ENCODE assay signal across 14 mouse cellular contexts in genomic region chr8:120664566-120664965, GRCm38 (mm10). TPM values are rescaled to one million over a fixed set of nuclear protein-coding genes. Genes with fewer than 3 reads are reported as not detected.
DNase-seq lines count a peak whose midpoint lies in the region; ATAC-seq and TF ChIP-seq lines count a peak whose summit lies in the region.
"Had no signal": no experiment of that assay in that cellular context is flagged by ENCODE, and none has a peak within 500 bp of the region (broad histone marks: within the 10 kb centered on the region; RNA-seq: fewer than 3 reads in every experiment).

No protein-coding gene starts in this region.

- no peaks in the 10 kb centered on the region for H3K36me3 ChIP-seq in heart, embryonic 11.5 days (ENCODE audit: control insufficient read depth, insufficient read depth, low read length)
- peaks cover 4% of the 10 kb centered on the region; the same call in 1 of the 2 replicates for H3K36me3 ChIP-seq in midbrain, postnatal 0 days (ENCODE audit: insufficient read depth, low read length)
- H3K36me3 ChIP-seq in midbrain, embryonic 14.5 days (ENCODE audit: control insufficient read depth, insufficient read depth, low read length): 0 out of 2 replicates have a peak, but pooled peaks cover under 1% of the 10 kb centered on the region
- no peaks in the 10 kb centered on the region for H3K36me3 ChIP-seq in stomach, postnatal 0 days (ENCODE audit: control insufficient read depth, insufficient read depth, low read length)
- H3K36me3 ChIP-seq: heart, embryonic 15.5 days had no signal

- no peak overlapping the region for H3K4me3 ChIP-seq in heart, embryonic 11.5 days (ENCODE audit: low read depth, low read length)
- no peak overlapping the region for H3K4me3 ChIP-seq in left cerebral cortex, adult 2 months
- no peak overlapping the region for H3K4me3 ChIP-seq in midbrain, postnatal 0 days (ENCODE audit: low read depth, low read length)
- H3K4me3 ChIP-seq in midbrain, embryonic 14.5 days (replicated peaks; ENCODE audit: low read depth, low read length): no peak overlapping the region
- no peak overlapping the region for H3K4me3 ChIP-seq in stomach, postnatal 0 days (ENCODE audit: low read depth, low read length)
- H3K4me3 ChIP-seq: heart, embryonic 15.5 days; neural tube, embryonic 15.5 days had no signal

- no peak overlapping the region for H3K27ac ChIP-seq in heart, embryonic 11.5 days (ENCODE audit: low read depth, low read length)
- H3K27ac ChIP-seq in left cerebral cortex, adult 2 months: peak overlapping the region; percentile 42; the same call in 1 of the 2 replicates
- H3K27ac ChIP-seq in midbrain, postnatal 0 days (ENCODE audit: low read depth, low read length): no peak overlapping the region
- no peak overlapping the region for H3K27ac ChIP-seq in midbrain, embryonic 14.5 days (replicated peaks; ENCODE audit: low read depth, low read length)
- H3K27ac ChIP-seq in stomach, postnatal 0 days (replicated peaks): peak overlapping the region; percentile 56
- H3K27ac ChIP-seq: heart, embryonic 15.5 days had no signal

- peak overlapping the region; percentile 36; the same call in 1 of the 2 replicates for H3K9ac ChIP-seq in heart, embryonic 11.5 days (ENCODE audit: low read depth, low read length)
- no peak overlapping the region for H3K9ac ChIP-seq in midbrain, postnatal 0 days (replicated peaks; ENCODE audit: low read length, poor library complexity, severe bottlenecking)
- H3K9ac ChIP-seq in midbrain, embryonic 14.5 days (replicated peaks; ENCODE audit: low read length): no peak overlapping the region
- no peak overlapping the region for H3K9ac ChIP-seq in stomach, postnatal 0 days (ENCODE audit: low read length)
- H3K9ac ChIP-seq: heart, embryonic 15.5 days had no signal

- DNase-seq in heart, postnatal 4 days: no peak
- DNase-seq in left cerebral cortex, adult 2 months (ENCODE audit: extremely low spot score in 1 of 2, low spot score in 2 of 2): no peak
- no peak for DNase-seq in left cerebral cortex, adult 8-10 months (ENCODE audit: low spot score in 2 of 2)
- DNase-seq in midbrain, postnatal 0 days (ENCODE audit: low spot score): no peak
- no peak for DNase-seq in midbrain, embryonic 14.5 days
- DNase-seq in stomach, postnatal 0 days (ENCODE audit: low spot score): no peak
- no peak for DNase-seq in cerebellum, adult 11 months
- DNase-seq: adrenal gland, postnatal 14 days; cerebellum, postnatal 25 days had no signal

- intact Hi-C loops in left cerebral cortex, adult 2 months (cut with DNase I): no loop called here

- TF ChIP-seq CTCF in left cerebral cortex, adult 2 months (IDR thresholded peaks at IDR 0.05): no peak
- TF ChIP-seq CTCF in midbrain, postnatal 0 days (IDR thresholded peaks at IDR 0.05): peak; percentile 8; the same call in 1 of the 2 replicates
- no peak for TF ChIP-seq CTCF in stomach, postnatal 0 days (IDR thresholded peaks at IDR 0.05; ENCODE audit: low read depth)

- no peaks in the 10 kb centered on the region for H3K9me3 ChIP-seq in heart, embryonic 11.5 days (replicated peaks; ENCODE audit: control insufficient read depth, low read length)
- no peaks in the 10 kb centered on the region for H3K9me3 ChIP-seq in midbrain, postnatal 0 days (ENCODE audit: low read length)
- H3K9me3 ChIP-seq in midbrain, embryonic 14.5 days (ENCODE audit: control insufficient read depth, low read length): no peaks in the 10 kb centered on the region
- H3K9me3 ChIP-seq in stomach, postnatal 0 days (ENCODE audit: control insufficient read depth, low read length): no peaks in the 10 kb centered on the region
- H3K9me3 ChIP-seq: heart, embryonic 15.5 days; neural tube, embryonic 15.5 days had no signal

- H3K4me1 ChIP-seq in heart, embryonic 11.5 days (ENCODE audit: control insufficient read depth, insufficient read depth, low read length): peaks cover 32% of the 10 kb centered on the region
- peaks cover 21% of the 10 kb centered on the region for H3K4me1 ChIP-seq in midbrain, postnatal 0 days (ENCODE audit: insufficient read depth, low read length)
- H3K4me1 ChIP-seq in midbrain, embryonic 14.5 days (ENCODE audit: control insufficient read depth, insufficient read depth, low read length): peaks cover 25% of the 10 kb centered on the region
- peaks cover 8% of the 10 kb centered on the region for H3K4me1 ChIP-seq in stomach, postnatal 0 days (replicated peaks; ENCODE audit: control insufficient read depth, insufficient read depth)

- no peaks in the 10 kb centered on the region for H3K27me3 ChIP-seq in heart, embryonic 11.5 days (ENCODE audit: control insufficient read depth, insufficient read depth, low read length)
- no peaks in the 10 kb centered on the region for H3K27me3 ChIP-seq in midbrain, postnatal 0 days (ENCODE audit: insufficient read depth, low read length)
- no peaks in the 10 kb centered on the region for H3K27me3 ChIP-seq in midbrain, embryonic 14.5 days (ENCODE audit: control insufficient read depth, insufficient read depth, low read length)
- no peaks in the 10 kb centered on the region for H3K27me3 ChIP-seq in stomach, postnatal 0 days (ENCODE audit: control insufficient read depth, insufficient read depth, low read length)
- H3K27me3 ChIP-seq: heart, embryonic 15.5 days; neural tube, embryonic 15.5 days had no signal

- ATAC-seq in heart, embryonic 11.5 days (replicated peaks; ENCODE audit: insufficient number of reproducible peaks, low FRiP score, low TSS enrichment): no peak
- ATAC-seq in midbrain, postnatal 0 days (ENCODE audit: low FRiP score): no peak
- ATAC-seq in midbrain, embryonic 14.5 days (ENCODE audit: low FRiP score, low TSS enrichment): no peak
- no peak for ATAC-seq in stomach, postnatal 0 days (ENCODE audit: low FRiP score, low TSS enrichment)

- no peak for TF ChIP-seq EP300 in stomach, postnatal 0 days (optimal IDR thresholded peaks at IDR 0.05)

- 80% methylated on average over 6 of the region's 6 CpGs for WGBS in heart, embryonic 11.5 days (ENCODE audit: insufficient replicate concordance)
- WGBS in midbrain, postnatal 0 days: 76% methylated on average over 6 of the region's 6 CpGs
- WGBS in midbrain, embryonic 14.5 days: 84% methylated on average over 6 of the region's 6 CpGs
- 71% methylated on average over 6 of the region's 6 CpGs for WGBS in stomach, postnatal 0 days

- no peak overlapping the region; the same call in 1 of the 2 replicates for H3K4me2 ChIP-seq in heart, embryonic 11.5 days
- no peak overlapping the region for H3K4me2 ChIP-seq in midbrain, postnatal 0 days (ENCODE audit: low read depth, low read length, poor library complexity, severe bottlenecking)
- H3K4me2 ChIP-seq in midbrain, embryonic 14.5 days (ENCODE audit: low read length): no peak overlapping the region
- no peak overlapping the region for H3K4me2 ChIP-seq in stomach, postnatal 0 days (replicated peaks; ENCODE audit: low read depth)
- H3K4me2 ChIP-seq: heart, embryonic 15.5 days; liver, embryonic 11.5 days had no signal

RNA-seq across cellular contexts. Expression of gene Gm27021, which starts 3.3 kb away (rescaled TPM):
- 1.9 and 2.0 TPM in 2 replicates for polyA plus RNA-seq in heart, embryonic 11.5 days (2014; fragmentation: Nextera tagmentation; extraction: Ambion mirVana)
- total RNA-seq in heart, postnatal 4 days (2021): not detected
- total RNA-seq in left cerebral cortex, adult 2 months (2021): 1 to 10 TPM in 1 of 2 experiments, not detected in 1; 1.5 TPM
- 1 to 10 TPM in 1 of 4 experiments, under 1 TPM in 1, not detected in 2; 0.62 to 1.2 TPM for total RNA-seq in left cerebral cortex, adult 8-10 months (2022)
- 3.9 and 13.8 TPM in 2 replicates for total RNA-seq in midbrain, postnatal 0 days (2014; rRNA removed)
- polyA plus RNA-seq in midbrain, postnatal 0 days (2015; fragmentation: Nextera tagmentation; extraction: Ambion mirVana): 7.9 and 9.1 TPM in 2 replicates
- polyA plus RNA-seq in midbrain, embryonic 14.5 days (2014; fragmentation: Nextera tagmentation; extraction: Ambion mirVana): 4.9 and 5.1 TPM in 2 replicates
- 2.1 and 4.7 TPM in 2 replicates for polyA plus RNA-seq in stomach, postnatal 0 days (2015; fragmentation: Nextera tagmentation; extraction: Ambion mirVana)
- total RNA-seq: adrenal gland, postnatal 14 days had no signal
- polyA plus RNA-seq: small intestine, adult 2 months had no signal

RNA-seq across cellular contexts. Expression of gene Cox4i1, which starts 3.5 kb away (rescaled TPM):
- polyA plus RNA-seq in heart, embryonic 11.5 days (2014; fragmentation: Nextera tagmentation; extraction: Ambion mirVana): 1,603 and 1,668 TPM in 2 replicates
- total RNA-seq in heart, postnatal 4 days (2021): 1,000 to 10,000 TPM; 2,981 to 3,274 TPM
- total RNA-seq in left cerebral cortex, adult 2 months (2021): 1,000 to 10,000 TPM; 1,050 to 1,086 TPM
- total RNA-seq in left cerebral cortex, adult 8-10 months (2022): 1,000 to 10,000 TPM; 1,070 to 1,158 (median 1,126) TPM
- 493 and 558 TPM in 2 replicates for total RNA-seq in midbrain, postnatal 0 days (2014; rRNA removed)
- polyA plus RNA-seq in midbrain, postnatal 0 days (2015; fragmentation: Nextera tagmentation; extraction: Ambion mirVana): 1,374 and 1,478 TPM in 2 replicates
- polyA plus RNA-seq in midbrain, embryonic 14.5 days (2014; fragmentation: Nextera tagmentation; extraction: Ambion mirVana): 1,016 and 1,147 TPM in 2 replicates
- polyA plus RNA-seq in stomach, postnatal 0 days (2015; fragmentation: Nextera tagmentation; extraction: Ambion mirVana): 1,419 and 1,437 TPM in 2 replicates

RNA-seq across cellular contexts. Expression of gene Emc8, which starts 3.8 kb away (rescaled TPM):
- 202 and 221 TPM in 2 replicates for polyA plus RNA-seq in heart, embryonic 11.5 days (2014; fragmentation: Nextera tagmentation; extraction: Ambion mirVana)
- total RNA-seq in heart, postnatal 4 days (2021): 10 to 100 TPM; 78.7 to 82.4 TPM
- total RNA-seq in left cerebral cortex, adult 2 months (2021): 10 to 100 TPM; 68.1 to 81.2 TPM
- 10 to 100 TPM; 60.5 to 72.0 (median 69.4) TPM for total RNA-seq in left cerebral cortex, adult 8-10 months (2022)
- 30.5 and 43.2 TPM in 2 replicates for total RNA-seq in midbrain, postnatal 0 days (2014; rRNA removed)
- polyA plus RNA-seq in midbrain, postnatal 0 days (2015; fragmentation: Nextera tagmentation; extraction: Ambion mirVana): 91.6 and 95.8 TPM in 2 replicates
- 108 and 142 TPM in 2 replicates for polyA plus RNA-seq in midbrain, embryonic 14.5 days (2014; fragmentation: Nextera tagmentation; extraction: Ambion mirVana)
- polyA plus RNA-seq in stomach, postnatal 0 days (2015; fragmentation: Nextera tagmentation; extraction: Ambion mirVana): 149 and 162 TPM in 2 replicates

RNA-seq across cellular contexts. Expression of gene 1190005I06Rik, which starts 17.1 kb away (rescaled TPM):
- 3.5 and 4.6 TPM in 2 replicates for polyA plus RNA-seq in heart, embryonic 11.5 days (2014; fragmentation: Nextera tagmentation; extraction: Ambion mirVana)
- 1 to 10 TPM; 7.5 to 9.3 TPM for total RNA-seq in heart, postnatal 4 days (2021)
- total RNA-seq in left cerebral cortex, adult 2 months (2021): 10 to 100 TPM; 11.3 to 11.5 TPM
- 10 to 100 TPM; 11.8 to 16.6 (median 14.4) TPM for total RNA-seq in left cerebral cortex, adult 8-10 months (2022)
- 27.4 and 30.9 TPM in 2 replicates for total RNA-seq in midbrain, postnatal 0 days (2014; rRNA removed)
- polyA plus RNA-seq in midbrain, postnatal 0 days (2015; fragmentation: Nextera tagmentation; extraction: Ambion mirVana): 25.4 and 29.5 TPM in 2 replicates
- 11.8 and 12.8 TPM in 2 replicates for polyA plus RNA-seq in midbrain, embryonic 14.5 days (2014; fragmentation: Nextera tagmentation; extraction: Ambion mirVana)
- polyA plus RNA-seq in stomach, postnatal 0 days (2015; fragmentation: Nextera tagmentation; extraction: Ambion mirVana): 12.2 and 14.0 TPM in 2 replicates

Comparison
In these comparisons a context has a peak if more than half of its experiments do, and no peak if none do; other contexts are left out.
1. H3K27ac ChIP-seq: peak in left cerebral cortex, adult 2 months (single experiment) and stomach, postnatal 0 days (single experiment); none in heart, embryonic 11.5 days (single experiment), midbrain, postnatal 0 days (single experiment) and midbrain, embryonic 14.5 days (single experiment).